Mouse (Mus musculus): ENCODE data around the gene Erp29. TPM values are rescaled to one million over a fixed set of nuclear protein-coding genes. Genes with fewer than 3 reads are reported as not detected.
"Not testable (repeated sequence)": the region's sequence is repeated elsewhere in the genome, so short reads cannot be mapped to it uniquely, and the experiment has no call there.

Erp29 gene
- 10 to 100 TPM; 67.6 to 73.3 TPM for total RNA-seq (2021)
- 29.4 and 43.4 TPM in 2 replicates for polyA plus RNA-seq (2012; rRNA removed)
- long read RNA-seq, full-length matches to known transcripts, result 31 of 36 reads
- long read RNA-seq, partial matches to known transcripts, result 5 of 36 reads
- long read RNA-seq, other reads (novel, unspliced or antisense), result 0 of 36 reads

GRCm38 (mm10) chr5:121452026-121452869 is at the start of gene Erp29:
Erp29 (minus strand) TSS chr5:121452506.
- DNase-seq, result peak; percentile 99 to 100
- under 1% methylated on average over 79 of the region's 97 CpGs for WGBS
- Histone ChIP-seq H3K79me2 (replicated peaks; ENCODE audit: control insufficient read depth, insufficient read depth, low read length) (no peaks in the 10 kb centered on the region), H3K36me3 (ENCODE audit: control insufficient read depth, insufficient read depth, low read length) (no peaks in the 10 kb centered on the region), H3K4me3 (peak within 1 kb of the TSS; percentile 92), H3K27me3 (ENCODE audit: control insufficient read depth, insufficient read depth, low read length) (no peaks in the 10 kb centered on the region), H3K4me1 (ENCODE audit: control insufficient read depth, insufficient read depth, low read length) (peaks cover 10% of the 10 kb centered on the region), H3K27ac (peak within 1 kb of the TSS; percentile 98), H3K9ac (ENCODE audit: low read depth, low read length) (peak within 1 kb of the TSS; percentile 89)
- intact Hi-C loops (cut with DNase I), result no loop called here
- TF ChIP-seq CTCF (IDR thresholded peaks at IDR 0.05) (peak; percentile 43), POLR2A (IDR thresholded peaks at IDR 0.05; ENCODE audit: insufficient read depth, low read depth, low read length) (peak; percentile 95), EP300 (IDR thresholded peaks at IDR 0.05; ENCODE audit: insufficient read depth, low read depth, low read length) (0 out of 2 replicates have a peak, but pooled peaks have one; percentile 53)

DNA sequence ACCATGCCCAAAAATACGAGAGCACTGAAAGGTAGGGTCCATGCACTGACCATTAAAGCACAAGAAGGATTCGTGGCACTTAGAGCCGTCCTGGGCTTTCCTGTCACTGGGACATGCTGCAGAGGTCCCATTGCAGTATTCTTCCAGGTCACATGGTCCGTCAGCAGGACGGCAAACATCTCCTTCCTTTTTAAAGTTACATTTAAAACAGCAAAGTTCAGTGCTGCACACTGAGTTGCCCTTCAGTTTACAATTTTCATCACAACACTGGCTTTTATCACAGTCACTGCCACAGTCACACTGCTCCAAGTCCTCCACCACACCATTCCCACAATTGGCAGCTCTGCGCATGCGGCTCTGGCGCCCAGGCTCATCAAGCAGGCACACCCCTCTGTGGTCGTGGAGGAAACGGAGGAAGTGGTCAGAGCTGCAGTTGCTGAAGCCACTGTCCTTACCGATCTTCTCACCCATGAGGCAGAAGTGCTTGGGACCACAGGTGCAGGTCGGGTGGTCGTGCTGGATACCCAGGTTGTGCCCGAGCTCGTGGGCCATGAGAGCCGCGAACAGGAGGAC is 49.2 kb upstream of the Erp29 start:
- H3K36me3 ChIP-seq (ENCODE audit: control insufficient read depth, insufficient read depth, low read length); H3K27me3 ChIP-seq (ENCODE audit: control insufficient read depth, insufficient read depth, low read length); DNase-seq; intact Hi-C loops (cut with DNase I); H3K4me3 ChIP-seq; H3K27ac ChIP-seq; H3K79me2 ChIP-seq (replicated peaks; ENCODE audit: control insufficient read depth, insufficient read depth, low read length); H3K4me1 ChIP-seq (ENCODE audit: control insufficient read depth, insufficient read depth, low read length); H3K9ac ChIP-seq (ENCODE audit: low read depth, low read length): not testable (repeated sequence)
- WGBS, result 58% methylated on average over 11 of the region's 17 CpGs

DNA sequence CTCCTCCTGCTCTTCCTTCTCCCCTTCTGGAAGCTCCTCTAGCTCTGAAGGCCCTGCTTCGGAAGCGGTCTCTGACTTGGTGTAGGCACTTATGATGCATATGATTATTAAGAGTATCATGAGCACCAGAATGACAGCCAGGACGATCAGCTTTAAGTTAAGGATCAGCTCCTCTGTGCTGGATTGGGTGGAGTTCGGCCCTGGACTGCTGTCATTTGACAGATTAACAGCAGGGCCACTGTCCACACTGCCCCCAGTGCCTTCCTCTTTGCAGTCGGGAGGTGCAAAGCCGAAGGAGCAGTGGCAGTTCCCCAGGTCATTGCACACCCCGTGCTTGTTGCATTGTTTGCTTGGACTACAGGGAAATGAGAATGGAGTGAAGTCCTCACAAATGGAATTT is 48.4 kb upstream of the Erp29 start:
- no peaks in the 10 kb centered on the region for H3K36me3 ChIP-seq (ENCODE audit: control insufficient read depth, insufficient read depth, low read length)
- intact Hi-C loops (cut with DNase I), result no loop called here
- DNase-seq, result no peak
- H3K27me3 ChIP-seq (ENCODE audit: control insufficient read depth, insufficient read depth, low read length), result no peaks in the 10 kb centered on the region
- no peak overlapping the region for H3K9ac ChIP-seq (ENCODE audit: low read depth, low read length)
- WGBS, result 56% methylated on average over 7 of the region's 7 CpGs
- no peak overlapping the region for H3K4me3 ChIP-seq
- no peaks in the 10 kb centered on the region for H3K4me1 ChIP-seq (ENCODE audit: control insufficient read depth, insufficient read depth, low read length)
- H3K27ac ChIP-seq, result no peak overlapping the region
- no peaks in the 10 kb centered on the region for H3K79me2 ChIP-seq (replicated peaks; ENCODE audit: control insufficient read depth, insufficient read depth, low read length)
- TF ChIP-seq CTCF (IDR thresholded peaks at IDR 0.05), result no peak
- TF ChIP-seq EP300 (IDR thresholded peaks at IDR 0.05; ENCODE audit: insufficient read depth, low read depth, low read length), result no peak
- TF ChIP-seq POLR2A (IDR thresholded peaks at IDR 0.05; ENCODE audit: insufficient read depth, low read depth, low read length), result no peak

DNA sequence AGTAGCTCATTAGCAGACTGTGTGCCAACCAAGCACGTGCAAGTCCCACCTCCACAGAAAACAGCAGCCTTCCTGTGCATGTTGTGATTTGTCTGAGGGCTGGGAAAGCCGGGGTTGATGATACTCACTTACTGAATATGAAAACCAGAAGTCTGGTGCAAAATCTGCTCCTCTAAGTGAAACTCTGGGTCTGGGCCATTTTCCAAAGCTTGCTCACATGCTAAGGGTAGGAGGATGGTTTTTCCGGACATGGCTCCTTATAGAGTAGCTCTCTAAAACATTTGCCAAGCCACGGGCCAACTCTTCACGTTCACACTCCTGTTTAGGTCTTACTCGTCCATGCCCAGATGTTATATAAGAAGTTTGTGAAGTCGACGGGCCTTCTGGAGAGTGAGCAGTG is 41.0 kb upstream of the Erp29 start:
- WGBS, result 63% methylated on average over 8 of the region's 8 CpGs
- H3K4me3 ChIP-seq, result no peak overlapping the region
- H3K27me3 ChIP-seq (ENCODE audit: control insufficient read depth, insufficient read depth, low read length), result no peaks in the 10 kb centered on the region
- H3K4me1 ChIP-seq (ENCODE audit: control insufficient read depth, insufficient read depth, low read length), result no peaks in the 10 kb centered on the region
- intact Hi-C loops (cut with DNase I), result no loop called here
- no peak for TF ChIP-seq POLR2A (IDR thresholded peaks at IDR 0.05; ENCODE audit: insufficient read depth, low read depth, low read length)
- no peak for TF ChIP-seq EP300 (IDR thresholded peaks at IDR 0.05; ENCODE audit: insufficient read depth, low read depth, low read length)
- TF ChIP-seq CTCF (IDR thresholded peaks at IDR 0.05), result no peak
- no peak overlapping the region for H3K27ac ChIP-seq
- H3K9ac ChIP-seq (ENCODE audit: low read depth, low read length), result no peak overlapping the region
- no peaks in the 10 kb centered on the region for H3K79me2 ChIP-seq (replicated peaks; ENCODE audit: control insufficient read depth, insufficient read depth, low read length)
- no peaks in the 10 kb centered on the region for H3K36me3 ChIP-seq (ENCODE audit: control insufficient read depth, insufficient read depth, low read length)
- no peak for DNase-seq

- Histone ChIP-seq H3K27ac (no peak overlapping the region), H3K27me3 (ENCODE audit: control insufficient read depth, insufficient read depth, low read length) (no peaks in the 10 kb centered on the region), H3K4me3 (no peak overlapping the region), H3K79me2 (replicated peaks; ENCODE audit: control insufficient read depth, insufficient read depth, low read length) (no peaks in the 10 kb centered on the region), H3K36me3 (ENCODE audit: control insufficient read depth, insufficient read depth, low read length) (no peaks in the 10 kb centered on the region), H3K4me1 (ENCODE audit: control insufficient read depth, insufficient read depth, low read length) (no peaks in the 10 kb centered on the region), H3K9ac (ENCODE audit: low read depth, low read length) (no peak overlapping the region)
- no peak for TF ChIP-seq POLR2A (IDR thresholded peaks at IDR 0.05; ENCODE audit: insufficient read depth, low read depth, low read length)
- TF ChIP-seq EP300 (IDR thresholded peaks at IDR 0.05; ENCODE audit: insufficient read depth, low read depth, low read length), result no peak
- TF ChIP-seq CTCF (IDR thresholded peaks at IDR 0.05), result no peak
- DNase-seq, result no peak
- 78% methylated on average over 5 of the region's 5 CpGs for WGBS
- intact Hi-C loops (cut with DNase I), result no loop called here
Measured at GRCm38 (mm10) chr5:121484801-121485200, 32.5 kb upstream of the Erp29 start.

- DNase-seq, result no peak
- Histone ChIP-seq H3K79me2 (replicated peaks; ENCODE audit: control insufficient read depth, insufficient read depth, low read length) (no peaks in the 10 kb centered on the region), H3K4me3 (no peak overlapping the region), H3K27ac (no peak overlapping the region), H3K36me3 (ENCODE audit: control insufficient read depth, insufficient read depth, low read length) (no peaks in the 10 kb centered on the region), H3K9ac (ENCODE audit: low read depth, low read length) (no peak overlapping the region), H3K27me3 (ENCODE audit: control insufficient read depth, insufficient read depth, low read length) (no peaks in the 10 kb centered on the region), H3K4me1 (ENCODE audit: control insufficient read depth, insufficient read depth, low read length) (no peaks in the 10 kb centered on the region)
- 31% methylated on average over 3 of the region's 3 CpGs for WGBS
- TF ChIP-seq POLR2A (IDR thresholded peaks at IDR 0.05; ENCODE audit: insufficient read depth, low read depth, low read length) (no peak), CTCF (IDR thresholded peaks at IDR 0.05) (peak; percentile 88), EP300 (IDR thresholded peaks at IDR 0.05; ENCODE audit: insufficient read depth, low read depth, low read length) (no peak)
- intact Hi-C loops (cut with DNase I), result loop anchor here (1.0 to 5.0 kb wide), 2 partner anchors 27 to 35 kb away; no protein-coding TSS in a partner anchor
Measured at GRCm38 (mm10) chr5:121477680-121478079, 25.4 kb upstream of the Erp29 start.
